Mouse (Mus musculus): Measurements from ENCODE around the gene Fhl2. TPM values are rescaled to one million over a fixed set of nuclear protein-coding genes. Genes with fewer than 3 reads are reported as not detected.

The Fhl2 gene
- polyA plus RNA-seq, 1 experiment from 2014 or later: 14.6 TPM

DNA sequence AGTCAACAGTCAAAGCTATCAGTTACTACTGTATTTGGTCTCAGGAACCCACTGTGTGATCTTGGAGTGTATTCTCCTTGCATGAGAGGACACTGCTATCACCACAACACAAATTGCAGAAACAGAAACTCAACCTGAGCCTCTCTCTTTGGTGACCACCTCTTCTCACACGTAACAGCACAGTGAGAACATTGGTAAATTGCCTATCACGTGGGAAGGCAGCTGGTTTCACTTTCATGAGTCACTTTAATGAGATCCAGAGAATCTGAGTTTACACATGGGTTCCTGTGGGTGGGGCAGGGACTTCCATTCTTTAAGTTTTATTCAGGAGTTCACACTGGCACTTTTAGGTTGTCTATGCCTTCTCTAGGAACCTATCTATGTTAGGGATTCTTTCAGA is 27.4 kb upstream of the Fhl2 start:
- Histone ChIP-seq H3K9ac (replicated peaks; ENCODE audit: low read length) (no peak overlapping the region), H3K4me2 (ENCODE audit: low read depth, low read length) (no peak overlapping the region), H3K9me3 (replicated peaks; ENCODE audit: control insufficient read depth, low read length) (no peaks in the 10 kb centered on the region), H3K4me3 (ENCODE audit: low read depth, low read length) (no peak overlapping the region), H3K27me3 (ENCODE audit: control insufficient read depth, insufficient read depth, low read length) (no peaks in the 10 kb centered on the region), H3K4me1 (ENCODE audit: control insufficient read depth, insufficient read depth, low read length) (no peaks in the 10 kb centered on the region), H3K27ac (replicated peaks; ENCODE audit: low read depth, low read length) (no peak overlapping the region), H3K36me3 (replicated peaks; ENCODE audit: control insufficient read depth, insufficient read depth, low read depth, low read length) (no peaks in the 10 kb centered on the region)
- 19% methylated on average over 2 of the region's 2 CpGs for WGBS
- peak; percentile 72 for DNase-seq (ENCODE audit: low spot score)
- ATAC-seq (replicated peaks; ENCODE audit: insufficient number of reproducible peaks, low FRiP score, low TSS enrichment, low read depth): no peak

GRCm38 (mm10) chr1:43223097-43223496 is 26.3 kb upstream of the Fhl2 start:
- Histone ChIP-seq H3K4me3 (ENCODE audit: low read depth, low read length) (no peak overlapping the region), H3K9ac (replicated peaks; ENCODE audit: low read length) (no peak overlapping the region), H3K4me2 (ENCODE audit: low read depth, low read length) (no peak overlapping the region), H3K27ac (replicated peaks; ENCODE audit: low read depth, low read length) (no peak overlapping the region), H3K9me3 (replicated peaks; ENCODE audit: control insufficient read depth, low read length) (no peaks in the 10 kb centered on the region), H3K27me3 (ENCODE audit: control insufficient read depth, insufficient read depth, low read length) (no peaks in the 10 kb centered on the region), H3K36me3 (replicated peaks; ENCODE audit: control insufficient read depth, insufficient read depth, low read depth, low read length) (no peaks in the 10 kb centered on the region), H3K4me1 (ENCODE audit: control insufficient read depth, insufficient read depth, low read length) (no peaks in the 10 kb centered on the region)
- 89% methylated on average over 5 of the region's 5 CpGs for whole genome bisulfite sequencing
- DNase-seq (ENCODE audit: low spot score) (no peak), ATAC-seq (replicated peaks; ENCODE audit: insufficient number of reproducible peaks, low FRiP score, low TSS enrichment, low read depth) (no peak)

DNA sequence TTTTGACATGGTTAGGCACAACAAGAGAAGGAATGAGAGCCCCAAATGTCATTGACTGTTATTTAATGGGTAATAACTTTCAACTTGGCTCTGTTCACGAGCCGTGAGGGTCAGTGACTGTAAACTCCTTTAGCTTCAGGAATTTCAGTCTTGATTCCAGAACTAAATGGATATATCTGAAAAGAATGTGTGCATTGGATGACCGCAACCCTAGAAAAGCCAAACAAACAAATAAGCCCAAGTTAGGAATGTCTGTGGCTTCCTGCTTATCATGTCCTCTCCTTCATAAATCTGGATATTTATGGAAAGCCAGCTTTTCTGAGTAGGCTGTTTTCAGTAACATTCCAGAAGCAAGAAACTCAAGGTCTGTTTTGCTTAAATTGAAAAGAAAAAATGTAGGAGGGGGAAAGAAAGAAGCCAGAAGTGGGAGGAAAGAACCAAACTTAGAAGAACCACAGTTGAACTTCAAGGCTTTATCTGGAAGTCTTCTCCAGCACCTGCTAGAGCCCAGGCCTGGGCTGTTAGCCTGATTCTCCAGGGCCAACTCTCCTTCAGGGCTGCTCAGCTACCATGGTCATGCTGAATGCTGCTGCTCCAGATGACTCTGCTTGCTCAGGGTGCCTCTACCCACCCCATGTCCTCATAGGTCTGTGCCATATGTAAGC is 21.4 kb upstream of the Fhl2 start:
- 87% methylated on average over 3 of the region's 3 CpGs for WGBS
- no peak for DNase-seq (ENCODE audit: low spot score)
- no peak for ATAC-seq (replicated peaks; ENCODE audit: insufficient number of reproducible peaks, low FRiP score, low TSS enrichment, low read depth)

GRCm38 (mm10) chr1:43215601-43216000 is 18.8 kb upstream of the Fhl2 start:
- no peak for ATAC-seq (replicated peaks; ENCODE audit: insufficient number of reproducible peaks, low FRiP score, low TSS enrichment, low read depth)
- H3K4me3 ChIP-seq (ENCODE audit: low read depth, low read length): no peak overlapping the region

More for the DNA sequence above, 21.4 kb upstream of the Fhl2 start:
- Histone ChIP-seq H3K4me3 (ENCODE audit: low read depth, low read length) (no peak overlapping the region), H3K9me3 (replicated peaks; ENCODE audit: control insufficient read depth, low read length) (no peaks in the 10 kb centered on the region), H3K9ac (replicated peaks; ENCODE audit: low read length) (no peak overlapping the region), H3K4me2 (ENCODE audit: low read depth, low read length) (no peak overlapping the region), H3K4me1 (ENCODE audit: control insufficient read depth, insufficient read depth, low read length) (no peaks in the 10 kb centered on the region), H3K36me3 (replicated peaks; ENCODE audit: control insufficient read depth, insufficient read depth, low read depth, low read length) (no peaks in the 10 kb centered on the region), H3K27ac (replicated peaks; ENCODE audit: low read depth, low read length) (no peak overlapping the region), H3K27me3 (ENCODE audit: control insufficient read depth, insufficient read depth, low read length) (no peaks in the 10 kb centered on the region)

DNA sequence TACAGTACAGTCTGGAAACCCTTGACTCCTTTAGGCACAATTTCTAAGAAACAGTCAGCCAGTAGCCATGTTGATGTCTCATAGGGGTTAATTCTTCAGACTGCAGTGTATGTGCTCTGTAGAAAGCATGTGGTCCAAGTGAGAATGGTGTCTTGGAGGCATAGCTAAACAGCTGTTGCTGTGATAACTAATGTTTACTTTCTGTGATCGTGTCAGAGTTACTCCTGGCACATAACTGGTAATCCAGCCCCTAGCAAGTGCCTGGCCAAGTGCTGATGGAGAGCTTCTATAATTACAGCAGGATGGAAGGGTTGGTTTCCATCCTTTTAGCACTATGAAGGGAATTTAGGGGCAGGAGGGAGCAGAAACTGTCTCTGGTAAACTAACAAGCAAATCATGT is 14.5 kb upstream of the Fhl2 start:
- Histone ChIP-seq H3K4me1 (ENCODE audit: control insufficient read depth, insufficient read depth, low read length) (no peaks in the 10 kb centered on the region), H3K9me3 (replicated peaks; ENCODE audit: control insufficient read depth, low read length) (no peaks in the 10 kb centered on the region), H3K27me3 (ENCODE audit: control insufficient read depth, insufficient read depth, low read length) (no peaks in the 10 kb centered on the region), H3K4me3 (ENCODE audit: low read depth, low read length) (no peak overlapping the region), H3K36me3 (replicated peaks; ENCODE audit: control insufficient read depth, insufficient read depth, low read depth, low read length) (no peaks in the 10 kb centered on the region), H3K9ac (replicated peaks; ENCODE audit: low read length) (no peak overlapping the region), H3K4me2 (ENCODE audit: low read depth, low read length) (no peak overlapping the region), H3K27ac (replicated peaks; ENCODE audit: low read depth, low read length) (no peak overlapping the region)
- WGBS: 39% methylated on average over 1 of the region's 1 CpGs
- ATAC-seq (replicated peaks; ENCODE audit: insufficient number of reproducible peaks, low FRiP score, low TSS enrichment, low read depth) (no peak), DNase-seq (ENCODE audit: low spot score) (no peak)

More at GRCm38 (mm10) chr1:43215601-43216000, 18.8 kb upstream of the Fhl2 start:
- Histone ChIP-seq H3K4me1 (ENCODE audit: control insufficient read depth, insufficient read depth, low read length) (no peaks in the 10 kb centered on the region), H3K9me3 (replicated peaks; ENCODE audit: control insufficient read depth, low read length) (no peaks in the 10 kb centered on the region), H3K36me3 (replicated peaks; ENCODE audit: control insufficient read depth, insufficient read depth, low read depth, low read length) (no peaks in the 10 kb centered on the region), H3K9ac (replicated peaks; ENCODE audit: low read length) (no peak overlapping the region), H3K27ac (replicated peaks; ENCODE audit: low read depth, low read length) (no peak overlapping the region), H3K4me2 (ENCODE audit: low read depth, low read length) (no peak overlapping the region), H3K27me3 (ENCODE audit: control insufficient read depth, insufficient read depth, low read length) (no peaks in the 10 kb centered on the region)
- peak; percentile 15 for DNase-seq (ENCODE audit: low spot score)
- WGBS: 61% methylated on average over 3 of the region's 3 CpGs

- Histone ChIP-seq H3K27me3 (ENCODE audit: control insufficient read depth, insufficient read depth, low read length) (no peaks in the 10 kb centered on the region), H3K9ac (replicated peaks; ENCODE audit: low read length) (no peak overlapping the region), H3K9me3 (replicated peaks; ENCODE audit: control insufficient read depth, low read length) (no peaks in the 10 kb centered on the region), H3K4me2 (ENCODE audit: low read depth, low read length) (no peak overlapping the region), H3K4me1 (ENCODE audit: control insufficient read depth, insufficient read depth, low read length) (no peaks in the 10 kb centered on the region), H3K27ac (replicated peaks; ENCODE audit: low read depth, low read length) (no peak overlapping the region), H3K4me3 (ENCODE audit: low read depth, low read length) (no peak overlapping the region), H3K36me3 (replicated peaks; ENCODE audit: control insufficient read depth, insufficient read depth, low read depth, low read length) (no peaks in the 10 kb centered on the region)
- WGBS: 85% methylated on average over 9 of the region's 9 CpGs
- no peak for DNase-seq (ENCODE audit: low spot score)
- ATAC-seq (replicated peaks; ENCODE audit: insufficient number of reproducible peaks, low FRiP score, low TSS enrichment, low read depth): no peak
Observed at GRCm38 (mm10) chr1:43210285-43210684, 13.5 kb upstream of the Fhl2 start.

DNA sequence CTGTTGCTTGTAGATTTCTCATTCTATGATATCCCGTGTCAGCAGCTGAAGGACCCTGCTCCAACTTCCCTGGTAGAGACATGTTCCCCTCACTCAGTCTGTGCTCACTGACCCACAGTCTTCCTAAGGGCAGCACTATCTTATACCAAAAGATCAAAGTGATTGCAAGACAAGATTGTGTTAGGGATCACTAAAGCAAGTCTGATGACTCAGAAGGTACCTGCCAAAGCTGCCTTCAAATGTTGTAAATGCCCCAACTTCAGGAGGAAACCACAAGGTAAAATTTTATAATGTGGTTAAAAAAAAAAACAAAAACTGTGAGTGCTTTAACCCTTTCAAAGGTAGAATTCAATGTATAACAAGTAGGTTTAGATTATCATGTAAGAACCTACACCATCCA is 10.4 kb upstream of the Fhl2 start:
- no peaks in the 10 kb centered on the region for H3K27me3 ChIP-seq (ENCODE audit: control insufficient read depth, insufficient read depth, low read length)
- no peak overlapping the region for H3K4me2 ChIP-seq (ENCODE audit: low read depth, low read length)
- no peak overlapping the region for H3K27ac ChIP-seq (replicated peaks; ENCODE audit: low read depth, low read length)
- no peak overlapping the region for H3K4me3 ChIP-seq (ENCODE audit: low read depth, low read length)
- ATAC-seq (replicated peaks; ENCODE audit: insufficient number of reproducible peaks, low FRiP score, low TSS enrichment, low read depth): no peak
- no peak overlapping the region for H3K9ac ChIP-seq (replicated peaks; ENCODE audit: low read length)
- no peak for DNase-seq (ENCODE audit: low spot score)
- no peaks in the 10 kb centered on the region for H3K36me3 ChIP-seq (replicated peaks; ENCODE audit: control insufficient read depth, insufficient read depth, low read depth, low read length)
- WGBS: 91% methylated on average over 1 of the region's 1 CpGs
- no peaks in the 10 kb centered on the region for H3K4me1 ChIP-seq (ENCODE audit: control insufficient read depth, insufficient read depth, low read length)
- H3K9me3 ChIP-seq (replicated peaks; ENCODE audit: control insufficient read depth, low read length): no peaks in the 10 kb centered on the region

- Histone ChIP-seq H3K4me1 (ENCODE audit: control insufficient read depth, insufficient read depth, low read length) (no peaks in the 10 kb centered on the region), H3K9ac (replicated peaks; ENCODE audit: low read length) (no peak overlapping the region), H3K27me3 (ENCODE audit: control insufficient read depth, insufficient read depth, low read length) (no peaks in the 10 kb centered on the region), H3K36me3 (replicated peaks; ENCODE audit: control insufficient read depth, insufficient read depth, low read depth, low read length) (no peaks in the 10 kb centered on the region), H3K27ac (replicated peaks; ENCODE audit: low read depth, low read length) (no peak overlapping the region), H3K4me3 (ENCODE audit: low read depth, low read length) (no peak overlapping the region), H3K4me2 (ENCODE audit: low read depth, low read length) (no peak overlapping the region), H3K9me3 (replicated peaks; ENCODE audit: control insufficient read depth, low read length) (no peaks in the 10 kb centered on the region)
- ATAC-seq (replicated peaks; ENCODE audit: insufficient number of reproducible peaks, low FRiP score, low TSS enrichment, low read depth) (no peak), DNase-seq (ENCODE audit: low spot score) (no peak)
- WGBS: 51% methylated on average over 5 of the region's 5 CpGs
Observed at GRCm38 (mm10) chr1:43203282-43203681, 6.5 kb upstream of the Fhl2 start.
